ENCODE assay signal across 9 mouse cellular contexts in the genomic region with DNA sequence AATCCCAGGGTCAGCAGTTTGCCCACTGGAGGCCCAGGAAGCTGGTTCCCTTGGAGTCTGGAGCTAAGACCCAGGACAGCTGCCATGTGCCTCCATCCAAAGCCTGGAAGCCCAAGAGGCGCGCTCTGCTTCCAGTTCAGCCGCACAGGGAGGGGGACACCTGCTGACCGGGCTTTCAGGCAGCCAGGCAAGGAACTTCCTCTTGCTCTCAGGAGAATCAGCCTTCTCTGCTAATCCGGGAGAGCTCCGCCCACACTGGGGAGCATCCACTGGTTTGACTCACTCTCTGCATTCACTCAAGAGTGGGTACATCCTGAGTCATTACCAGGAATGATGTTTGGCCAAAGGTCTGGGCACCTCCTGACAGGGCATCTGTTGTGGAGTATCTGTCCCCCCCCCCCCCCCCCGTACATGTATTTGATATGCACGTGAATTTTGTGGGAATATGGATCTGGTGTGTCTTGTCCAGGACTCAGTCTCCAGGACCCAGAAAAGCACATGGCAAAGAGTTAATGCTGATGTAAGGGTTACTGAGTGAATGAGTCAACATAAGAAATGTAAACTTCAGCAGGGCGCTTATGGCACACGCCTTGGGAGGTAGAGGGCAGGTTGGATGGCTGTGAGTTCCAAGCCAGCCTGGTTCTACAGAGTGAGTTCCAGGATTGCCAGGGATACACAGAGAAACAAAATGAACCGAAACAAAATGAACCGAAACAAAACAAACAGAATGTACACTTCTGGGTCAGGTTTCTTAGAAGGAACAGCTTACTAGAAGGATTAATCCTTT. TPM values are rescaled to one million over a fixed set of nuclear protein-coding genes. Genes with fewer than 3 reads are reported as not detected.
A peak's percentile ranks its signal among the peaks of the same experiment; 100 is the strongest.
DNase-seq lines count a peak whose midpoint lies in the region; ATAC-seq and TF ChIP-seq lines count a peak whose summit lies in the region.
"Had no signal": no experiment of that assay in that cellular context is flagged by ENCODE, and none has a peak within 500 bp of the region (broad histone marks: within the 10 kb centered on the region; RNA-seq: fewer than 3 reads in every experiment).

No protein-coding gene starts in this region.

- POLR2A ChIA-PET in Patski (lab: Charles Lee), result interaction anchor here (1.6 kb wide), 1 partner anchor 44 kb away, joined by 3 read pairs; no protein-coding TSS in a partner anchor

- no peak overlapping the region for H3K4me2 ChIP-seq in hindbrain, postnatal 0 days (ENCODE audit: low read depth, low read length)
- no peak overlapping the region for H3K4me2 ChIP-seq in hindbrain, embryonic 12.5 days (replicated peaks)
- H3K4me2 ChIP-seq: embryonic facial prominence, embryonic 12.5 days had no signal

- H3K9me3 ChIP-seq in hindbrain, postnatal 0 days (ENCODE audit: low read length), result no peaks in the 10 kb centered on the region
- H3K9me3 ChIP-seq in hindbrain, embryonic 12.5 days (replicated peaks), result 0 out of 2 replicates have a peak, but pooled peaks cover 2% of the 10 kb centered on the region

- H3K4me3 ChIP-seq in hindbrain, postnatal 0 days (ENCODE audit: low read length), result no peak overlapping the region
- no peak overlapping the region for H3K4me3 ChIP-seq in hindbrain, embryonic 12.5 days
- H3K4me3 ChIP-seq in macrophage (ENCODE audit: inconsistent target), result no peak overlapping the region
- H3K4me3 ChIP-seq: embryonic facial prominence, embryonic 12.5 days had no signal

- no peaks in the 10 kb centered on the region for H3K4me1 ChIP-seq in hindbrain, postnatal 0 days (ENCODE audit: insufficient read depth, low read length)
- peaks cover 24% of the 10 kb centered on the region for H3K4me1 ChIP-seq in hindbrain, embryonic 12.5 days

- CTCF ChIA-PET in Patski (lab: Charles Lee), result interaction anchor here (0.7 to 2.7 kb wide), 15 partner anchors 7 to 290 kb away, joined by 3 to 10 read pairs (median 3); no protein-coding TSS in a partner anchor

- H3K27ac ChIP-seq in hindbrain, postnatal 0 days, result no peak overlapping the region
- no peak overlapping the region for H3K27ac ChIP-seq in hindbrain, embryonic 12.5 days
- peak overlapping the region; percentile 36 for H3K27ac ChIP-seq in macrophage
- H3K27ac ChIP-seq: embryonic facial prominence, embryonic 12.5 days had no signal

- peak; percentile 10; the same call in 1 of the 2 replicates for TF ChIP-seq CTCF in hindbrain, postnatal 0 days (IDR thresholded peaks at IDR 0.05; ENCODE audit: low read depth)
- no peak for TF ChIP-seq CTCF in Patski (IDR thresholded peaks at IDR 0.05)

- H3K27me3 ChIP-seq in hindbrain, postnatal 0 days (ENCODE audit: insufficient read depth, low read length), result no peaks in the 10 kb centered on the region
- H3K27me3 ChIP-seq in hindbrain, embryonic 12.5 days, result 0 out of 2 replicates have a peak, but pooled peaks cover 5% of the 10 kb centered on the region
- no peaks in the 10 kb centered on the region for H3K27me3 ChIP-seq in Patski
- H3K27me3 ChIP-seq: embryonic facial prominence, embryonic 12.5 days had no signal

- no peaks in the 10 kb centered on the region for H3K79me2 ChIP-seq in macrophage (ENCODE audit: inconsistent target)

- no peak for ATAC-seq in hindbrain, postnatal 0 days
- ATAC-seq in hindbrain, embryonic 12.5 days (ENCODE audit: low FRiP score), result no peak
- peak; percentile 57 for ATAC-seq in Patski
- ATAC-seq in activated CD4-positive, CD25-positive, alpha-beta regulatory T cell, adult 4 months, result no peak

- peak; percentile 17 for DNase-seq in hindbrain, postnatal 0 days (ENCODE audit: low spot score)
- DNase-seq in 3T3-L1 (ENCODE audit: low read depth, low spot score), result peak; percentile 98
- no peak for DNase-seq in Patski (ENCODE audit: low read depth, low spot score)
- DNase-seq in layer of hippocampus, adult 9-10 months (ENCODE audit: low spot score), result no peak
- no peak for DNase-seq in frontal cortex, postnatal 25 days (ENCODE audit: low spot score in 2 of 2)

- 35% methylated on average over 12 of the region's 12 CpGs for WGBS in hindbrain, postnatal 0 days
- 33% methylated on average over 12 of the region's 12 CpGs for WGBS in hindbrain, embryonic 12.5 days
- WGBS in macrophage (ENCODE audit: missing documents), result 35% methylated on average over 12 of the region's 12 CpGs

- no peak overlapping the region for H3K9ac ChIP-seq in hindbrain, postnatal 0 days (replicated peaks; ENCODE audit: low read length)
- no peak overlapping the region for H3K9ac ChIP-seq in hindbrain, embryonic 12.5 days
- H3K9ac ChIP-seq: embryonic facial prominence, embryonic 12.5 days had no signal

- in situ Hi-C loops in Patski (cut with MboI; ENCODE audit: low pct_unique_long_range_greater_than_20kb), result no loop called here

- no peaks in the 10 kb centered on the region for H3K36me3 ChIP-seq in hindbrain, postnatal 0 days (ENCODE audit: insufficient read depth, low read length)
- no peaks in the 10 kb centered on the region for H3K36me3 ChIP-seq in hindbrain, embryonic 12.5 days
- H3K36me3 ChIP-seq in macrophage (ENCODE audit: inconsistent target), result no peaks in the 10 kb centered on the region
- H3K36me3 ChIP-seq: embryonic facial prominence, embryonic 12.5 days had no signal

RNA-seq across cellular contexts. Expression of gene Ncor2, which starts 10.0 kb away (rescaled TPM):
- total RNA-seq in hindbrain, postnatal 0 days (2014; rRNA removed), result 35.4 and 37.5 TPM in 2 replicates
- polyA plus RNA-seq in hindbrain, postnatal 0 days (2015; fragmentation: Nextera tagmentation; extraction: Ambion mirVana), result 20.9 and 22.7 TPM in 2 replicates
- polyA plus RNA-seq in hindbrain, embryonic 12.5 days (2016; fragmentation: Nextera tagmentation; extraction: Ambion mirVana), result 30.2 and 31.0 TPM in 2 replicates
- polyA plus RNA-seq in Patski (2021), result 98.6 TPM
- 100 to 1,000 TPM in 22 of 26 experiments, 10 to 100 TPM in 4; 46.8 to 281 (median 198) TPM for total RNA-seq in macrophage (2018; cell fraction: chromatin; rRNA removed)
- 100 to 1,000 TPM in 3 of 26 experiments, 10 to 100 TPM in 23; 45.2 to 112 (median 78.1) TPM for total RNA-seq in macrophage (2018; cell fraction: cytosol; rRNA removed)
- total RNA-seq in macrophage (2018; cell fraction: nucleus; rRNA removed), result 100 to 1,000 TPM in 18 of 26 experiments, 10 to 100 TPM in 8; 31.2 to 178 (median 123) TPM
- 52.2 to 78.3 TPM (median 77.8 TPM) in 3 replicates for polyA plus RNA-seq in macrophage (2018)
- polyA plus RNA-seq in activated CD4-positive, CD25-positive, alpha-beta regulatory T cell, adult 4 months (2017; shearing (Covaris generic)), result 1 to 10 TPM; 2.9 to 8.0 TPM

Comparison
In these comparisons a context has a peak if more than half of its experiments do, and no peak if none do; other contexts are left out.
1. DNase-seq: peak in hindbrain, postnatal 0 days (single experiment) and 3T3-L1 (single experiment); none in Patski (single experiment), layer of hippocampus, adult 9-10 months (single experiment) and frontal cortex, postnatal 25 days (0 of 2).